Mouse (Mus musculus): ENCODE measurements at regions not wholly inside any gene's neighbourhood (a gene's known extent, or its start where the extent isn't known, plus 50 kb on each side); places are given as distances from the start of the nearest gene placed in this dataset.
"Not testable (repeated sequence)": the region's sequence is repeated elsewhere in the genome, so short reads cannot be mapped to it uniquely, and the experiment has no call there.

DNA sequence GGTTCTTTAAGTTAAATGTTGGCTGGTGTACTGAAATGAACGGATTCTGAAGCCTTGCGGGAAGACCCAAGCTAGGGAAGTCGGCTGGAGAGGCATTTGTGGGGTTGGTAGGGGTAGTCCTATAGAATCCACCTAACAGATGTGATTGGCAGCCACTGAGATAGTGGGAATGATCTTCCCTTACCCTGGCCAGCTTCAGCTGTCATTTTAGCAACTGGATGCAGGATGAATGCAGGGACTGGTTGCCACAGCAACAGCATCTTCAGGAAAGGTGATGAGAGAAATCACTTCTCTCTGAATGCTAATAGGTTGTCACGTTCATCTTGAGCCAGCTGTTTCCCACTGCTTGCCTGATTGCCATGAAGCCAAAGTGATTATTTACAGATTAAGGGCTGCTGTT lies 224.5 kb downstream of the Dact1 start:
- DNase-seq: no peak

DNA sequence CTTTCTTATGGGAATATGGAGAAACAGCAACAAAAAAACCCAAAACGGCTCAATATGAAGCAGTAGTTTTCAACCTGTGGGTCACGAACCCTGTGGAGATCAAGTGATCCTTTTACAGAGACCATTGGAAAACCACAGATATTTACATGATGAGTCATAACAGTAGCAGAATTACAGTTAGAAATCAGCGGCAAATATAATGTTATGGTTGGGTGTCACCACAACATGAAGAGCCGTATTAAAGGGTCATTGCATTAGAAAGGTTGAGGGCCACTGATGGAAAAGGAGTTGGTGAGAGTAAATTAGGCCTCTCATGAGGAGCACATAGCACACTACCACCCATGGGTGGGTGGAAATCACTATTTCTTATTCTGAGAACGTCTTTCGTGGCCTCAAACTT lies 225.6 kb downstream of the Dact1 start:
- no peak for DNase-seq

DNA sequence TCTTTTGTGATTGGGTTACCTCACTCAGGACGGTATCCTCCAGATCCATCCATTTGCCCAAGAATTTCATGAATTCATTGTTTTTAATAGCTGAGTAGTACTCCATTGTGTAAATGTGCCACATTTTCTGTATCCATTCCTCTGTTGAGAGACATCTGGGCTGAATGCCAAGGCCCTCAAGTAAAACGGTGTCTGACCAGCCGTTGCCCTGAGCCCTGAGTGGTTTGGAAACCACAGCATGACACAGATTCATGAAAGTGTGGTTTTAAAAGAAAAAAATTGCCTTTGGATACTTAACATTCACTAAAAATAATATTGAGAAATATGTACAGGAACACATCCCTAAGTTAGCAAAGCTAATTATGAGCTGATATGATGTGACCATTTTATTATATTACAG lies 226.1 kb downstream of the Dact1 start:
- DNase-seq: not testable (repeated sequence)

DNA sequence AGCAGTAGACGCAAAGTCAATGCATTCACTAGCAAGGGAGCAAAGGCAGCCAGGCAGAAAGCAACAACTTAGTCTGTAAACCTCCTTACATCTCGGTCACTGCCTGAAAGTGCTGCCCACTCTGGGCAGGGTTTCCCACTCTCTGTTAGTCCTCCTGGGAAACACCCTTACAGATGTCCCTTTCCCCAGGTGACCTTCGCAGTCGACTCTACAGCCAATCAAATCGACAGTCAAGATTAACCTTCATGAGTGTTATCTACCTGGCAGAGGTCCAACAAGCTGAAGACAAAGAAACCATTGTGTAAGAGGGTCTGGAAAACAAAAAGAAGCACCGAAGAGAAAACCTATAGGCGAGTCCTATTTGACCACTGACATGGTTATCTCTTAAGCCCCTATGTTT lies 229.0 kb downstream of the Dact1 start:
- no peak for DNase-seq

DNA sequence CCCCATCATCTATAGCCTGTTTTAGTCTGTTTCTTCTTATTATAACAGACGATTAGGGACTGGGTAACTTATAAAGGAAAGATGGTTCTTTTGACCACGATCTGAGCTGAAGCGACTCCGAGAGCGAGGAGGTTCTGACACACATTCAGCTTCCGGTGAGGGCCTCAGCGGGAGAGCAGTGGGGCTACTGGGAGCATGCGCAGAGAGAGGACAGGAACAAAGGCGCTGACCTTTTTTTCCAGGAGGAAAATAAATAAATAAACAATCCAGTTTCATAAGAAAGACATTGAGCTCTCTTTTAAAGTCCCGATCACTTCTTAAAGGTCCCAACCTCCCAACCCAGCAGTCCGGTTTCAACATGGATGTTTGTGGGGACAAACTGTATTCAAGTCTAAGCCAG lies 230.6 kb downstream of the Dact1 start:
- DNase-seq: no peak

DNA sequence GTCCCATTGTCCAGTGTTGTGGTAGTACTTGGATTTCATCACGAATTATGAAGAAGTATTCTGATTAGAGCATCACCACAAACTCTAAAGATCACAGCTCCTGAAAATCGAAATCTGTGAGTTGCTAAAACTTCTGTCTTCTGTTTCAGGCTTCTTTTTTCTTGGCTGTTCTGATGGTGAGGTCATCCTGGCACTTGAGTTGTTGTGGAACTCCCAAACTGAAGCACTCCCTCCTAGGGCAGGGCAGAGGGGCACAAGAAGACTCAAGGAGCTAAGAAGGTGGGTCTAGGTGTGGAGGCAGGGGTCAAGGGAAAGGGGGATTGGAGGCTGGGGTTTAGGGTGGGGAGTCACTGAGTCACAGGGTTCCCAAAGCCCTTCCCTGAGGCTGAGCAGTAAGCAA lies 232.3 kb downstream of the Dact1 start:
- DNase-seq: no peak

DNA sequence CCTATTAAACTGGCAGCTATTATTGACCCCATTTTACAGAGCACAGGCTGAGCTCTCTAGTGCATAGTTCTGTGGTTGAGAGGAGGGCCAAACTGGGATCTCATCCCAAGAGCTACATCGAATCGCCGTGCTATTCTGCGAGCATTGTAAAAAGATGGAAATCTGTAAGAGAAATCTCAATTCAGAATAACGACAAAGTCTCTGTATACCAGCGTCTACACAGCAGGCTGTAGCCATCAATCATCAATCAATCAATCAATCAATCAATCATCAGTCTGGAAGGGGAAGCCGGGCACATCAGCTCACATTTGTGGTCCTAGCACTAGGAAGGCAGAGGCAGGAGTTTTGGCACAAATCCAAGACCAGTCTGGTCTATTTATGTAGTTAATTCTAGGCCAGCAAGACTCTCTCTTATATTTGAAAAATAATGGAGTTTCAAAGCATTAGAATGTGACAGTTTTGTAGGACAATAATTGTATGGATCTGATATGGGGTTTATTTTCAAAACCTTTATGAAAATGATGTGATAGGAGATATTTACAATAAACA lies 234.0 kb downstream of the Dact1 start:
- no peak for DNase-seq

DNA sequence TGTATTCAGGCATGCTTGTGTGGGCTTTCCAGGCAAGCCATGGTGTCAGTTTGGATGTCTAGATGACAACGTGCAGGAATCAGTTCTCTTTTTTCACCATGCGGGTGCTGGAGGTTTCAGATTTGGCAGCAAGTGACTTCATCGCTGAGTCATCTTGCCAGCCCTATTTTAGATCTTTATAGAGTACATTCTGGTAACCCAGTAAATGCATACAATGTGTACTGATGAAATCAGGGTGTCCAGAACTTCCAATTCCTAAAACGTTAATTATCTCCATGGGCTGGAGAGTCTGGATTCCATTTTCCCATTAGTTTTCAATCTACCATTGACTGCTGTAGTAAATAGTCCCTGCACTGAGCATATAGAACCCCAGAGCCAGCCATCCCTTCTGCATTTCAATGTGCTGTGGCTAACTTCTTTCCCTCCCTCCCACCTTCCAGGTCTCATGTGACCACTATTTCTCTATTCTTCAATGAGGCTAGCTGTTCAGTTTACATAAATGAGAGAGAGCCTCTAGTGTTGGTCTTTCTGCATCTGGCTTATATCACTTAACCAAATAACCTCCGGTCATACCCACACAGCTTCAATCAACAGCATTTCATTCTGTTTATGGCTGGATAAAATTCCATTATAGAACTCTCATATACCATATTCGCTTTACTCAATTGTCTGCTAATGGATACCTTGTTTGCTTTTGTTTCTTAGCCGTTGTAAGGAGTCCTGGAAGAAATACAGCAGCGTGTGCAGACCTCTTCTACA lies 234.9 kb downstream of the Dact1 start:
- no peak for DNase-seq

DNA sequence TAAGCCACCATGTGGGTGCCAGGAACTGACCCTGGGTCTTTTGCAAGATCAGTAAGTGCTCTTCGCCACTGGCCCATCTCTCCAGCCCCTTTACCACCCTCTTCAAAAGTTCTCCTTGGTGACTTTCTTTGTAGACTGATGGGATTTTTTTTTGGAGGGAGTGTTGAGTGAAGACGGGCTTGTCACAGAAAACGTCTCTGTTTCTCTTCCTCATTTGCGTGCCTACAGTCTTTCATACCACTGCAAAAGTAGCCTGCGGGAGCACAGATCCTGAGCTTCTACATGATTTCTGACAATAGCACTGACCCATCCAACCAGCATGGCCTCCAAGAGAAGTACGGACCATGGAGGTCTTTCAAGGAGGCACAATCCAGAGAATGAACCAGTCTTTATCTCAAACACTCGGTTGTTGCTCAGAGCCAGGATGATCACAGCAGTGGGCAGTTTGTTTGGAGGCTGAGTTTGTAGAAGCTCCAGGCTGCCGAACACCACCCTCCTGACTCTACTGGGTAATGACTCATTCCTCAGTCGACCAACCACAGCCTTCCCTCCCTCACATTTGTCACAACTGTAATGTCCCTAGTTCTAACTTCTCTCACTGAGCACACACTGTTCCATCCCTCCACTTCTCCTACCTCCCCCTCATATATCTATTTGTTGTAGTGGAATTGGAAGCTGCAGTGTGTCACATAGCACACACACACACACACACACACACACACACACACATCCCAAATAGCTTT lies 237.0 kb downstream of the Dact1 start:
- no peak for DNase-seq

DNA sequence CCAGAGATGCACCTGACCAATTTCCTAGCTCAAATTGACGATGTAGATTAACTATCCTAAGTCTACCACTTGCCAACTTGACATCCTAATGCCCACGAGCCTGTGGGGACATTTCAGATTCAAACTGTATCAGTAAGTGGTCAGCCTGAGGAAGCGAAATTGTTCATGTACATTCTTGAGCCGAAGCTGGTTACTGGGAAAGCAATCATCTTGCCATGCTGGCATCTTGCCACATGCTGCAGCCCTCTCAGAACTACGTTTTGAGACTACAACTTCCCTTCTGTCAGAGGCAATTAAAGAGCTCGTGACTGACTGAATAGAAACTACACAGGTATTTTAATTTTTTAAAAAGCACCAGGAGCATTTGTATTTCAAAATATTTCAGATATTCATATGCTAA lies 239.7 kb downstream of the Dact1 start:
- peak in 1 of 2 experiments; percentile 5 for DNase-seq

DNA sequence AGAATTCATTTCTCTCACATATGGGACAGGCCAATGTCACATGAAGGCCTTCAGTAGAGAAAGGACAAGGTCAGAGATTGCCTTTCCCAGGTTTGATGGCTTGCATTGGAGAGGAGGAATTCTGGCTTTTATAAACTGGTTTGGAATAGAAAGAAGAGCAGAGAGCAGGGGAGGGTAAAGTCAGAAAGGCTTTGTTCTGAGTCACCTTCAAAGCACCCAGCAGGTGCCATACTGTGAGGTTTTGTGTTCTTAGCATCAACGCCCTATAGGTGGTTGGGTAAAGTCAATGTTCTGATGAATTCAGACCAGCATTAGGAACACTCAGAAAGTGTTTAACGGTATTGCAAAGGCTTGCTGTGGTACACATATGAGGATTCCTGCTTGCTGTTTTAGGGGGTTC lies 244.5 kb downstream of the Dact1 start:
- no peak for DNase-seq

DNA sequence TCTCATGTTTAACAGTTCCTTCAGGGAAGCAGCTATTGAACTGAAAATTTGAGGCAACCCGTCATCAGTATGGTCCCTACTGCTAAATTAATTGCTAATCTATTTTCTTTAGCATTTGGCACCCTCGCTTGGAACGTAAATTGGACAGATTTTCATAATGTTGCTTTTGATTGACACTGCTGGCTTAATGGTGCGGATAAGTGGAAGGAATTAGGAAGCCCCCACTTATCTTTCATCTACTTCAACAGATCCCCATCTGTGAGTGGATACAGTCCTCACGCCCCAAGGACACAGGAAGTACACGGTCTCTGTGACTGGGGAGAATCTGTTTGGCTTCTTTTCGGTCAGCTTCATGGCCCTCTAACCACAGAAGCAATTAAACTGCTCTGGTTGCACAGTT lies 251.6 kb downstream of the Dact1 start:
- DNase-seq: no peak

DNA sequence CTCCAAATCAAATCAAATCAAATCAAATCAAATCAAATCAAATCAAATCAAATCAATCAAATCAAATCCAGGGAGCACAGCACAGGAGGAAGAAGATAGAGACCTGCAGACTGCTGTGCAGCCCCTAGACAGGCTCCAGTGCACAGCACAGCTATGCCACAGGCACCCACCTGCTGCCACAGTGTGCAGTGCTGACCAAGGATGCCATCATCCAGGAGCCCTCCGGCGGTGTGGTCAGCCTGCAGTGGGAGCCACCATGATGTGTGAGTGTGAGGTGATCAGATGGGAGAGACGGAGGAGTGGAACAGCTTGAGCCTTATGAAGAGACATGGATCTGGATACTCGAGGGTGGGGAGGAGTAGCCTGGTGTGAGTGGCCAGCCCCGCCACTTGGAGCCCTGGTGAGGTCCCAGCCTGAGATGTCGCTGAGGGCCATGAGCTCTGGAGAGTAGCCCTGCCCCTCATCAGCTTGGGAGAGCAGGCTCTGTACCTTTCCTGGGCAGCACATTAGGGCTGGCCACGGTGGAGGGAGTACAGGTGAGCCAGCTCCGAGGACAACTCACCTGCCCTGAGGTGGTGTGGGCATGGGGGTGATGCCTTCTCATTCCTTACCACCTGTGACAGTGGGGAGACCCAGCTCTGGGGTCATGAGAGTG lies 252.4 kb downstream of the Dact1 start:
- no peak for DNase-seq

DNA sequence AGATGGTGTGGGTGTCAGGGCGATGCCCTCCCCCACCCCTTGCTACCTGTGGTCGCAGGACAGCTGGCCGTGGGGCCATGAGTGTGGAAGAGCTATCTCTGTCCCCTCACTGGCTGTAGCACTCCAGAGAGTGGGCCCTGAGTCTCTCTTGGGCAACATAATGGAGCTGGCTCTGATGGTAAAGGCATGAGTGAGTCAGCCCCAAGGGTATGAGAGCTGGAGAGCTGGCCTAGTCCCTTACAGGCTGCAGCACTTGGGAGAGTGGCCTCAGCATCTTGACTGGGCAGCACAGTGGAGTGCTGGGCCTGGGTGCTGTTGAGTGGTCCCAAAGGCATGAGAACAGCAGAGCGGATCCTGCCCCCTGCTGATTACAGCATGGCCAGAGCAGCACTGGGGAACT lies 253.5 kb downstream of the Dact1 start:
- DNase-seq: no peak

DNA sequence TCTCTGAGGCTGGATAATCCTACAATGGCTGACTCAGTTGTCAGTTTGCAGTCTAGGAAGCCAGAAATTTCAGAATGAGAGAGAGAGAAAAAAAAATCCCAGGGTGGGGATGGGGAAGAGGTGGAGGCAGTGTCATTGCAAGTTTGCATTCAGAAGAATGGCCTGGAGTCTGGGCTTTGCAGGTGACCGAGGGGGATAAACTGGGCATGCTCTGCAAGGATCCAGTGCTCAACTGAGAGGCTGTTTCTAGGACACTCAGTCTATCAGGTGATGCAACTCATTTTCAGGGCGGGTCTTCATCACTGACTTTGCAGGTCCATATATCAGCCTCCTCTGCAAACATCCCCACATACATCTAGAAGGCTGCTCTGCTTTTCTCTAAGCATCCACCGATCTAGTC lies 256.7 kb downstream of the Dact1 start:
- no peak for DNase-seq

DNA sequence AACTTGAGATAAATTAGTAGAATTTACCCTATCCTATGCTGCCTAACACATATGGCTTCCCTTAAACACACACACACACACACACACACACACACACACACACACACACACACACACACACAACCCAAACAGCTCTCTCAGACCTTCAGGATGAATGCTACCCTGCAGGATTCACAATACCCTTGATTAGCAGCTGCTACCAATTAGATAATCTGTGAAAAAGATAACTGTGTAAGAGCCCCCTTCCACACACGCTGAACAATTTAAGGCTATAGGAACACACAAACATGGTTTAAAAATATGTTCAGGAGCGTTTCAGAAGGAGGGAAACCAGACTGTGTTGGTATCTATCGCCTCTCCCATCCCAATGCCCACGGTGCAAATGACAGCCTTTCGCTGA lies 258.6 kb downstream of the Dact1 start:
- no peak for DNase-seq

DNA sequence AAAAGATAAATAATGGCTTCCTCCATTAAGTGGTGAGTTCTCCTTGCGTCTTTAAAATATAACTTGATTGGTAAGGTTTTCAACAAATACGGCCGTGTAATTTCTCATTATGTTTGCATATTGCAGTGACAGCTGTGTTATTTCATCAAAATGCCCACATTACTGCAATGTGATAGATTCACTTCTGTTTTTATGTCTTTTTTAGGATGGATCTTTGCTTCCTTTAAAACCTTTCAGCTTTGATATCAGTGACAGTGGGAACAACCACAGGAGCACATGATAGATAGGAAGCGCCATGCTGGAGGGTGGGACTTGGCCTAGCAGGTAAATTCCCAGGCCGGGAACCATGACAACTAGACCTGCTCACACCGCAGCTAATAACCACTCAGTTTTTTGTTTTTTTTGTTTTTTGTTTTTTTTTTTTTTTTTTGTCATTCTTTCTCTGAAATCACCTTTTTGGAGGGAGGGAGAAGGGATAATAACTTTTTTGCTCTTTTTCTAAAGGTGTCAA lies 259.3 kb downstream of the Dact1 start:
- DNase-seq: no peak

DNA sequence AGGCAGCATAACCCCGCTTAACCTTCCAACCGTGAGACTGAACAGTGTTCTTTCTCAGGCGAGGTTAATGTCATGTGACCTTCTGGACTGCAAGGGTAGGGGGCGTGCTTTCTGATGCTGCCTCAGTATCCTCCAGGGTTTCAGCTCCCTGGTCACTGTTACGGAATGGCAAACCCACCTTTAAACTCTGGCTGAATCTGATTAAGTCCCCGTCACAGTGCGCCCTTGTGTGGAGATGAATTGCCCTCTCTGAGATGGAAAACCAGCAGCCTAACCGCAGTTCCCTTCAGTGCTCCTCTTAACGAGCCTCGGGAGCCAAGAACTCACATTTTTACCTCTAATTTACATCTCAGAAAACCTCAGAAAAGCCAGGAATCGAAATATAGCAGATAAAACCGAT lies 260.0 kb downstream of the Dact1 start:
- no peak for DNase-seq

DNA sequence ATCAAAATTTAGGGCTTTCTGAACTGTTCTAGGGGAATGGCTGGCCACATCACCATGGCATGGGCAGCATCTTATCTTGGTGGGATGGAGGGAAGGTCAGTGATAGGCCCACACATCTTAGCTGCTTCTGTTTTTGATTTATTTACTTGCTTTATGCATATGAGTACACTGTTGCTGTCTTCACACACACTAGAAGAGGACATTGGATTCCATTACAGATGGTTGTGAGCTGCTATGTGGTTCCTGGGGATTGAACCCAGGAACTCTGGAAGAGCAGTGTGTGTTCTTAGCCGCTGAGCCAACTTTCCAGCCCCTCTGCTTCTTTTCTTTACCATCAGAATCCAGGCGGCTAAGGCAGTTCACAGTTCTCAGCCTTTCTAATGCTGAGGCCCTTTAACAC lies 260.4 kb downstream of the Dact1 start:
- no peak for DNase-seq

DNA sequence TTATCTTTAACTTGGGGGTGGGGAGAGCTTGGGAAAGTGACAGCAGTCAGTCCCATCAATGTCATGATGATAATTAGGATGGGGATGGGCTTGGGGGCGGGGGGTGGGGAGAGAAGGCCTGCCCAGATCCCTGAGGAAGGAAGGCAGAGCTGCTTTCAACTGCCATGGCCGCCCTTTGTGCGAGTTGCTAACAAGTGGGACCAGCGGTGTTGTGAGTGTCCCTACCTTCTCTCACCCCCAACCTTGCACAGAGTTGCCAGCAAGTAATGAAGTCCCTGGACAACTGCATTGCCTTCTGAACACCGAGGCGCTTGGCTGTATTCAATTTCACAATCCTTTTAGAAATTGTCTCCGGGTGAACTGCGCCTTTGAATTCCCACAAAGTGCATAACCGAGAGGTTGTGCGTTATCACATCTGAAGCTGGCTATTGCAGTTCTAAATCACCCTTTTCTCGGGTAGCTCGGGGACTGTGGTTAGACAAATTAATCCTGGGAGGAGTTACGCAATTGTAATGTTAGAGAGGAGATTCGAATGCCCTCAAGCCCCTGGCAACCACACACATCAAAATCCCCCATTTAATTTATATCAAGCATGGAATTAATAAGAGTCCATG lies 257.9 kb upstream of the Daam1 start:
- no peak for DNase-seq

DNA sequence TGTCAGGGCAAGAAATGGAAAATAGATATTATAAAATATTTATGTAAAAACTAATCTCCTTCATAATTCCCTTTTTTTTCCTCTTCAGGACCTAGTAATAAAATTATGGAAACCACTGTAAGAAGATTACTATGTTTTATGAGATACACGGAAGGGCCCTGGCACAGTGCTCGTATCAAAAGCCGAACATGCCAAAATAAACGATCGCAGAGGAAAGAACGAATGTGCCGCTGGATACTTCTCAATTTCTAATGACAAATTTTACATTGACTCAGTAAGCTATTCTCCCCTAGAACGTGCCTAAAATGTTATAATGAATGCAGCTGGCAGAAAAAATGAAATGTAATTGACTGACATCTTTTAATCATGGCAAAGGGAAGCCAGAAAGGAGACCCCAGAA lies 257.4 kb upstream of the Daam1 start:
- DNase-seq: no peak

DNA sequence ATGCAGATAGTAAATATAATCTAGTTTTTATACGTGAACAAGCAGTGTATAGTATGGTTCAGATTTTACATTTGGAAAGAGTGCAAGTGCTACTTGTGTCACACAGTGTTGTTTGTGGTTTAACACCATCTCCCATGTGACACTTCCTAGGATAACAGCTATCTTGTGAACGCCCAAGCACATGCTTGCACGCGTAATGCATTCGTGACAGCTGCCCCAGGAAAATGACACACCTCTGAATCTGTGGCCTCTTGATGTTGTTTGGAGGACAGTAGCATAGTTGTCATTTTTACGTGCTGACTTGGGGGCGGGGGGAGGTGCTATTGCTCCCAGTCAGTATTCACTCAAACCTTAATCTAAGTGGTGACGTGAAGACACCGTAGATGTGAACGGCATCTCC lies 256.2 kb upstream of the Daam1 start:
- DNase-seq: no peak

DNA sequence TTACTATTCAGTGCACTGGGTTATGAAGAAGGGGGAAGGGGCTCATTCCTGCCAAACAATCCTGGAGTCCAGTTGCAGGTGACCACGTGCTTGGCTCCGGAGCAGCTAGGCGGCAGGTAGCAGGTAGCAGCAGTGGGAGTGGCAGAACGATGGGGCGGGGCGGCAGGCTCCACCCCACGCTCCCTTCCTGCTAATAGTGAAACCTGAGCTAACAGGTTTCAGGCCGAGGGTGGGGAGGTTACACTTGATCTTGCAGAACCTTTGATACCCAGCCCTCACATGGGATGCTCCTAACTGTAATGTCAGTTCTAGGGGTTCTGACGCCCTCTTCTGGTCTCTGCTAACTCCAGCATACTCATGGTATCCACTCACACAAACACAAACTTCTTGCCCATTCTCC lies 253.5 kb upstream of the Daam1 start:
- peak; percentile 70 to 84 for DNase-seq

Measured in kidney, postnatal 25 days (tissue).